Mouse (Mus musculus): ENCODE data around the gene Paqr9. TPM values are rescaled to one million over a fixed set of nuclear protein-coding genes. Genes with fewer than 3 reads are reported as not detected.
A peak's percentile ranks its signal among the peaks of the same experiment; 100 is the strongest.

Gene Paqr9
- polyA plus RNA-seq, 1 experiment = not detected

- no peak for TF ChIP-seq FLI1 (IDR thresholded peaks at IDR 0.05; ENCODE audit: low read length)
Measured at GRCm38 (mm10) chr9:95556067-95556512, 3.4 kb upstream of the Paqr9 start.

GRCm38 (mm10) chr9:95557722-95558121, 1.7 kb upstream of the Paqr9 start:
- H3K36me3 ChIP-seq (replicated peaks; ENCODE audit: low read length) = no peaks in the 10 kb centered on the region
- H3K9me3 ChIP-seq = peaks cover 10% of the 10 kb centered on the region
- no peak overlapping the region for H3K4me3 ChIP-seq (replicated peaks)
- peaks cover 20% of the 10 kb centered on the region for H3K4me1 ChIP-seq
- H3K27me3 ChIP-seq (replicated peaks) = peaks cover 92% of the 10 kb centered on the region
- no peak for TF ChIP-seq GATA1 (IDR thresholded peaks at IDR 0.05; ENCODE audit: borderline replicate concordance, low read length)
- TF ChIP-seq FLI1 (IDR thresholded peaks at IDR 0.05; ENCODE audit: low read length) = no peak

More at GRCm38 (mm10) chr9:95556067-95556512, 3.4 kb upstream of the Paqr9 start:
- Histone ChIP-seq H3K4me3 (replicated peaks) (no peak overlapping the region), H3K27me3 (replicated peaks) (peaks cover 79% of the 10 kb centered on the region), H3K9me3 (peaks cover 10% of the 10 kb centered on the region), H3K36me3 (replicated peaks; ENCODE audit: low read length) (no peaks in the 10 kb centered on the region), H3K4me1 (peaks cover 21% of the 10 kb centered on the region)

DNA sequence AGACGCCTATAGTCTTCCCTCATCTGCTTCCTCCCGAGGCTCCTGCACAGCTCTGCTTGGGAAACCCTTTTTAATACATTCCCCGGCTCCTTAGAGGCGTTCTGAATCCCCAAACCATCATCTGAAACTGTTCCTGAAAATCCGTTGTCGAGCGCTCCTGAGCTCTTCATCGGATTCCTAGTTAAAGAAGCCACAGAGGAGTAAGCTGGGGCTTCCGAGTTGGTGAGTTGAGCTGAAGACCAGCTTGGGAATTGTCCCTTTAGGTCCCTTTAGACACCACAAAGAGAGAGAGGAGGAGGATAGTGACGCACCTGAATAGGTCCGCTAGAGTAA, 765 bp upstream of the Paqr9 start:
- TF ChIP-seq GATA1 (IDR thresholded peaks at IDR 0.05; ENCODE audit: borderline replicate concordance, low read length) (no peak), FLI1 (IDR thresholded peaks at IDR 0.05; ENCODE audit: low read length) (no peak)
- Histone ChIP-seq H3K27me3 (replicated peaks) (peaks cover 95% of the 10 kb centered on the region), H3K4me1 (peaks cover 20% of the 10 kb centered on the region), H3K9me3 (peaks cover 10% of the 10 kb centered on the region), H3K4me3 (replicated peaks) (peak overlapping the region; percentile 89), H3K36me3 (replicated peaks; ENCODE audit: low read length) (no peaks in the 10 kb centered on the region)

DNA sequence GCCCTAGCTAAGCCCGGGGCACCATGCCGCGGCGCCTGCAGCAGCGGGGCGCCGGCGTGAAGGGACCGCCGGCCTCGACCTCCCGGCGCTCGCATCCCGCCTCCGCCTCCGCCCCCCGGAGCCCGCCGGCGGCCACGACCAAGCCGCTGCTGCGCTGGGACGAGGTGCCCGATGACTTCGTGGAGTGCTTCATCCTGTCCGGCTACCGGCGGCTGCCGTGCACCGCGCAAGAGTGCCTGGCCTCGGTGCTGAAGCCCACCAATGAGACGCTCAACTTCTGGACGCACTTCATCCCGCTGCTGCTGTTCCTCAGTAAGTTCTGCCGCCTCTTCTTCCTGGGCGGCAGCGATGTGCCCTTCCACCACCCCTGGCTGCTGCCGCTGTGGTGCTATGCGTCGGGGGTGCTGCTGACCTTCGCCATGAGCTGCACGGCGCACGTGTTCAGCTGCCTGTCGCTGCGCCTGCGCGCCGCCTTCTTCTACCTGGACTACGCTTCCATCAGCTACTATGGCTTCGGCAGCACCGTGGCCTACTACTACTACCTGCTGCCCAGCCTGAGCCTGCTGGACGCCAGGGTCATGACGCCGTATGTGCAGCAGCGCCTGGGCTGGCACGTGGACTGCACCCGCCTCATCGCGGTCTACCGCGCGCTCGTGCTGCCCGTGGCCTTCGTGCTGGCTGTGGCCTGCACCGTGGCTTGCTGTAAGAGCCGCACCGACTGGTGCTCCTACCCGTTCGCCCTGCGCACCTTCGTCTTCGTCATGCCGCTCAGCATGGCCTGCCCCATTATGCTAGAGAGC, 679 bp downstream of the Paqr9 start:
- Histone ChIP-seq H3K4me3 (replicated peaks) (peak overlapping the region; percentile 89), H3K9me3 (peaks cover 10% of the 10 kb centered on the region), H3K27me3 (replicated peaks) (peaks cover 94% of the 10 kb centered on the region), H3K36me3 (replicated peaks; ENCODE audit: low read length) (no peaks in the 10 kb centered on the region), H3K4me1 (peaks cover 20% of the 10 kb centered on the region)
- no peak for TF ChIP-seq GATA1 (IDR thresholded peaks at IDR 0.05; ENCODE audit: borderline replicate concordance, low read length)
- TF ChIP-seq FLI1 (IDR thresholded peaks at IDR 0.05; ENCODE audit: low read length) = no peak

GRCm38 (mm10) chr9:95564047-95564446, 4.6 kb downstream of the Paqr9 start:
- TF ChIP-seq GATA1 (IDR thresholded peaks at IDR 0.05; ENCODE audit: borderline replicate concordance, low read length) = no peak
- no peak for TF ChIP-seq FLI1 (IDR thresholded peaks at IDR 0.05; ENCODE audit: low read length)
- Histone ChIP-seq H3K4me3 (replicated peaks) (no peak overlapping the region), H3K4me1 (peaks cover 17% of the 10 kb centered on the region), H3K9me3 (peaks cover 10% of the 10 kb centered on the region), H3K27me3 (replicated peaks) (peaks cover 76% of the 10 kb centered on the region), H3K36me3 (replicated peaks; ENCODE audit: low read length) (no peaks in the 10 kb centered on the region)

GRCm38 (mm10) chr9:95566394-95566793, 6.9 kb downstream of the Paqr9 start:
- Histone ChIP-seq H3K36me3 (replicated peaks; ENCODE audit: low read length) (no peaks in the 10 kb centered on the region), H3K9me3 (peaks cover 7% of the 10 kb centered on the region), H3K4me3 (replicated peaks) (no peak overlapping the region), H3K27me3 (replicated peaks) (peaks cover 61% of the 10 kb centered on the region), H3K4me1 (no peaks in the 10 kb centered on the region)
- TF ChIP-seq GATA1 (IDR thresholded peaks at IDR 0.05; ENCODE audit: borderline replicate concordance, low read length) = no peak
- TF ChIP-seq FLI1 (IDR thresholded peaks at IDR 0.05; ENCODE audit: low read length) = no peak

DNA sequence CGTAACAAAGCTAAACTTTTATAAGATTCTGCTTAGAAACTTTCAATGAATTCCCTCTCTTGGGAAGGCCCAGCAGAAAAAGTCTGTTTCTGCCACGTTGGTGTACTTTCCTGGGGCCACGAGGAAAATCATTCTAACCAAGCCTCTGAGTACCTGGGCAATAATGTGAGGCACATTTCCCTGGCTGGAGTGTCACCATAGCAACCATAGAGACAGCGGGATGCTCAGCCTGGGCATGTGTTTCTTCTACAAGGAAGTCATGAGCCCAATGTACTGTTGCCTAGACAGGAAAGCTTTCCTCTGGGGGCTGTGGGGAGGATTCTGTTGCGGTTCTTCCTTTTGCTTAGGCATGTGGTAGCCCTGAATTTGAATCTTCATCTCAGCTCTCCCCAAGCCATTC, 7.5 kb downstream of the Paqr9 start:
- H3K4me3 ChIP-seq (replicated peaks) = no peak overlapping the region
- peaks cover 11% of the 10 kb centered on the region for H3K9me3 ChIP-seq
- no peaks in the 10 kb centered on the region for H3K4me1 ChIP-seq
- H3K27me3 ChIP-seq (replicated peaks) = peaks cover 60% of the 10 kb centered on the region
- H3K36me3 ChIP-seq (replicated peaks; ENCODE audit: low read length) = no peaks in the 10 kb centered on the region
- no peak for TF ChIP-seq GATA1 (IDR thresholded peaks at IDR 0.05; ENCODE audit: borderline replicate concordance, low read length)
- no peak for TF ChIP-seq FLI1 (IDR thresholded peaks at IDR 0.05; ENCODE audit: low read length)

DNA sequence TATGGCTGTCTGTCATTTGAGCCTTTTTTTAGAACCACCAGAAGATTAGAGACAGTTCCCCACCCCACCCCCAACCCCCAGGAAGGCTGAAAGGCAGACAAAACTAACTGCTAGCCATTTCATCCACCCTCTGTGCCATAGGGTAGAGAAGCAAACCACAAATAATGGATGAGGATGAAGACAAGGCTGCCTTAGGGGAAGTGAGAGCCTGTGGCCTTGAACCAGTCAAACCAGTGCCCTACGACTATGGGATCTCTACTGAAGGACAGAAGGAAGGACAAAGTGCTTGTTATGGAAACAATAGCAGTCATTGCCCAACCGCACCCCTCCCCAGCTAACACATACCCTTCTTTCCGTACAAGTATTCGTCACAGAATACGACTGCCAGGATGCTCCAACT, 9.8 kb downstream of the Paqr9 start:
- Histone ChIP-seq H3K4me1 (no peaks in the 10 kb centered on the region), H3K27me3 (replicated peaks) (peaks cover 49% of the 10 kb centered on the region), H3K9me3 (peaks cover 11% of the 10 kb centered on the region), H3K36me3 (replicated peaks; ENCODE audit: low read length) (no peaks in the 10 kb centered on the region), H3K4me3 (replicated peaks) (no peak overlapping the region)
- TF ChIP-seq FLI1 (IDR thresholded peaks at IDR 0.05; ENCODE audit: low read length) (no peak), GATA1 (IDR thresholded peaks at IDR 0.05; ENCODE audit: borderline replicate concordance, low read length) (no peak)

GRCm38 (mm10) chr9:95569966-95570365, 10.5 kb downstream of the Paqr9 start:
- H3K9me3 ChIP-seq = peaks cover 11% of the 10 kb centered on the region
- H3K4me1 ChIP-seq = no peaks in the 10 kb centered on the region
- peaks cover 46% of the 10 kb centered on the region for H3K27me3 ChIP-seq (replicated peaks)
- no peak for TF ChIP-seq GATA1 (IDR thresholded peaks at IDR 0.05; ENCODE audit: borderline replicate concordance, low read length)
- no peak for TF ChIP-seq FLI1 (IDR thresholded peaks at IDR 0.05; ENCODE audit: low read length)
- H3K4me3 ChIP-seq (replicated peaks) = no peak overlapping the region
- H3K36me3 ChIP-seq (replicated peaks; ENCODE audit: low read length) = no peaks in the 10 kb centered on the region

GRCm38 (mm10) chr9:95570604-95571003, 11.1 kb downstream of the Paqr9 start:
- Histone ChIP-seq H3K4me1 (no peaks in the 10 kb centered on the region), H3K36me3 (replicated peaks; ENCODE audit: low read length) (no peaks in the 10 kb centered on the region), H3K27me3 (replicated peaks) (peaks cover 40% of the 10 kb centered on the region), H3K9me3 (peaks cover 11% of the 10 kb centered on the region), H3K4me3 (replicated peaks) (no peak overlapping the region)
- TF ChIP-seq FLI1 (IDR thresholded peaks at IDR 0.05; ENCODE audit: low read length) (no peak), GATA1 (IDR thresholded peaks at IDR 0.05; ENCODE audit: borderline replicate concordance, low read length) (no peak)

Measured in megakaryocyte, embryonic 14.5 days (primary cell).